Mouse (Mus musculus) liver, adult 2 months (tissue): ENCODE measurements at regions not wholly inside any gene's neighbourhood (a gene's known extent, or its start where the extent isn't known, plus 50 kb on each side); places are given as distances from the start of the nearest gene placed in this dataset.
A peak's percentile ranks its signal among the peaks of the same experiment; 100 is the strongest.
"Not testable (repeated sequence)": the region's sequence is repeated elsewhere in the genome, so short reads cannot be mapped to it uniquely, and the experiment has no call there.

Source experiments
- DNase-seq: peaks from one replicate; pipeline ENCODE4 v3.0.0-alpha.2; 2011; ENCODE audit warnings: low read depth, low spot score; ENCODE audit errors: extremely low read depth
- H3K27ac ChIP-seq: fragments of 200-500 bp; replicated peaks from 2 replicates; pipeline ENCODE4 v1.5.1; 2012; ENCODE audit warnings: low read depth, mild to moderate bottlenecking, control low read depth, inconsistent platforms, low read length; ENCODE audit not compliant: insufficient read depth
- H3K27me3 ChIP-seq: fragments of 200-500 bp; 2 replicates; pipeline ENCODE4 v1.6.1; 2012; ENCODE audit warnings: mild to moderate bottlenecking, moderate library complexity, low read length, inconsistent platforms; ENCODE audit not compliant: control insufficient read depth, insufficient read depth
- H3K36me3 ChIP-seq: fragments of 200-500 bp; 2 replicates; pipeline ENCODE4 v1.6.1; 2012; ENCODE audit warnings: low read length, inconsistent platforms; ENCODE audit not compliant: control insufficient read depth, insufficient read depth
- H3K4me1 ChIP-seq: fragments of 200-500 bp; 2 replicates; pipeline ENCODE4 v1.6.1; 2011; ENCODE audit warnings: low read length; ENCODE audit not compliant: control insufficient read depth, insufficient read depth
- H3K4me3 ChIP-seq: fragments of 200-500 bp; 2 replicates; pipeline ENCODE4 v1.5.1; 2011; ENCODE audit warnings: low read depth, mild to moderate bottlenecking, control low read depth, low read length, moderate library complexity; ENCODE audit not compliant: insufficient read depth
- H3K79me2 ChIP-seq: fragments of 200-500 bp; 2 replicates; pipeline ENCODE4 v1.6.1; 2012; ENCODE audit warnings: inconsistent platforms, mild to moderate bottlenecking, low read length, moderate library complexity; ENCODE audit not compliant: control insufficient read depth, insufficient read depth
- H3K9ac ChIP-seq: fragments of 200-500 bp; 2 replicates; pipeline ENCODE4 v1.6.1; 2012; ENCODE audit warnings: low read depth, mild to moderate bottlenecking, control low read depth, inconsistent platforms, low read length
- CTCF ChIP-seq: fragments of 200-500 bp; IDR thresholded peaks from 2 replicates; pipeline ENCODE4 v1.5.1; 2011; ENCODE audit warnings: low read depth, low read length, control low read depth
- POLR2A ChIP-seq: fragments of 200-500 bp; IDR thresholded peaks from 2 replicates; pipeline ENCODE4 v1.6.1; 2011; ENCODE audit warnings: low read length, control low read depth; ENCODE audit not compliant: insufficient read depth; ENCODE audit errors: extremely low read depth
- WGBS: fragments of 180-500 bp; shearing (Covaris S2); methylation state at CpG from one replicate; pipeline ENCODE4 v1.1.7; 2018; 5-methylcytosine and 5-hydroxymethylcytosine counted together

- no peaks in the 10 kb centered on the region for H3K27me3 ChIP-seq
- H3K9ac ChIP-seq, result no peak overlapping the region
- no peaks in the 10 kb centered on the region for H3K4me1 ChIP-seq
- WGBS, result 72% methylated on average over 1 of the region's 2 CpGs
- TF ChIP-seq POLR2A, result no peak
- no peak for TF ChIP-seq CTCF
- H3K36me3 ChIP-seq, result no peaks in the 10 kb centered on the region
- no peaks in the 10 kb centered on the region for H3K79me2 ChIP-seq
- no peak overlapping the region for H3K4me3 ChIP-seq
- DNase-seq, result peak; percentile 12
- no peak overlapping the region for H3K27ac ChIP-seq
These were observed 600.4 kb downstream of the Crisp4 start for GRCm38 (mm10) chr1:17545311-17545710.

DNA sequence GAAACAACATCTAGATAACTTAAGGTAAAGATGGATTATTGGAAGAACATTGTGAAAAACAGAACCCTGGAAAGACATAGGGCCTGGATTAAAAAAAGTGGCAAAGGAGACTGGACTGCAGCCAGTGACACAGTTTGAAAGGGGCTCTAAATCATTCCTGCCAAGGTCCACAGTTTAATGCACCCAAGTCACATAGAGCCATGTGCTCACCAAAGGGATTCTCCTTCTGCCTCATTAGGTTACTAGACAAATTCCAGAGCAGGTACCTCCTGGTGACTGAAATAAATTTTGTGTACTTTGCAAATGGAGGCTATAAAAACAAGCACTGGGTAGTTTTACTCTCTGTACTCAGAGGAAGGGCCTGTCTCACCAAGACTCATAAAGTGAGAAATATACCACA, 607.5 kb downstream of the Crisp4 start:
- Histone ChIP-seq H3K36me3 (no peaks in the 10 kb centered on the region), H3K4me1 (no peaks in the 10 kb centered on the region), H3K27me3 (no peaks in the 10 kb centered on the region), H3K4me3 (no peak overlapping the region), H3K79me2 (no peaks in the 10 kb centered on the region), H3K9ac (no peak overlapping the region), H3K27ac (no peak overlapping the region)
- no peak for DNase-seq
- no peak for TF ChIP-seq POLR2A
- TF ChIP-seq CTCF, result no peak

- not testable (repeated sequence) for H3K9ac ChIP-seq, H3K27me3 ChIP-seq, H3K36me3 ChIP-seq, DNase-seq, H3K79me2 ChIP-seq, H3K4me3 ChIP-seq, H3K27ac ChIP-seq, H3K4me1 ChIP-seq
These were observed 614.4 kb downstream of the Crisp4 start for GRCm38 (mm10) chr1:17531291-17531690.

GRCm38 (mm10) chr1:17520118-17520517, 625.6 kb downstream of the Crisp4 start:
- H3K9ac ChIP-seq, result no peak overlapping the region
- no peak overlapping the region for H3K27ac ChIP-seq
- H3K27me3 ChIP-seq, result no peaks in the 10 kb centered on the region
- H3K79me2 ChIP-seq, result no peaks in the 10 kb centered on the region
- no peak overlapping the region for H3K4me3 ChIP-seq
- H3K36me3 ChIP-seq, result no peaks in the 10 kb centered on the region
- TF ChIP-seq CTCF (no peak), POLR2A (no peak)
- DNase-seq, result no peak
- no peaks in the 10 kb centered on the region for H3K4me1 ChIP-seq
- WGBS, result 62% methylated on average over 2 of the region's 2 CpGs

DNA sequence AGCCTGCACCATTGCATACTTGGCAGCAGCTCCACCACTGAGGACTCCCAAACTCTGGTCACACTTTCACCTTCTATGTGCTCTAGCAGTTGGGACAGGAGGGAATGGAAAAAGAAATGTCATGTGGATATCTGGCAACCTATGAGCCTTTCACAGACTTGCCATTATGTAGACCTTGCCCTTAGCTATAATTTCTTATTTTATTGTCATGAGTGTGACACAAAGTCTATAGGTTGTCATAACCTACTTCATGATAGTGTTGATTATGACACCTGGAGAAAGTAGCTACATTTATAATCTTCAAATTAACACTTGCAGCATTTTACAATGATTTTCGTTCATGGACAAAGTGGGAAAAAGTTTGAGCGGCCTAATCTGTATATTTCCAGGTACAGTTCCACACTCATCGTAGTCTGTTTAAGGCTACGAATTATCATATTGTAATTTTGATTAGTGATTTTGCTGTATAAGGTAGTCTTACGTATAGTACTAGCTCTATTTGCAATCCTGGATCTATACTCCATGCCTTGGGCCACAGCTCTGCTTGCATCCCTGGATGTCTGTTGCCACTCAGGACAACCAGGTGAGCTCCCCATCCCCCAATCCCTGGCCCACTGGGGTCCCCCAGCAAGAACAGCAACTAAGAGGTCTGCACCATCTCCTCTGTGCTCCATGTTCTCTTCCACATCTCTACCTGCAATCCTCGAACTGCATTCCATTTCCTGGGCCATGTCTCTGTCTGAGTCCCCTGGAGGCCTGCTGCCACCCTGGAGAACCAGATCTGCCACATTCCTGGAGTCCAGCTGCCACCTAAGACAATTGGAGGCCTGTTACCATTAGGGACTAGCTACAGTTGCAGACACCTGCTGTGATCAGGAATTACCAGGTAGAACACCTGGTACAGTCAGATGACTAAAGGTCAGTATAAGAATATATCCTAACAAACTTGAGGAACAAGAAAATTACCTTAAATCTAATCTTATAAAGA, 639.3 kb downstream of the Crisp4 start:
- DNase-seq, result no peak
- no peaks in the 10 kb centered on the region for H3K4me1 ChIP-seq
- WGBS, result 70% methylated on average over 6 of the region's 6 CpGs

DNA sequence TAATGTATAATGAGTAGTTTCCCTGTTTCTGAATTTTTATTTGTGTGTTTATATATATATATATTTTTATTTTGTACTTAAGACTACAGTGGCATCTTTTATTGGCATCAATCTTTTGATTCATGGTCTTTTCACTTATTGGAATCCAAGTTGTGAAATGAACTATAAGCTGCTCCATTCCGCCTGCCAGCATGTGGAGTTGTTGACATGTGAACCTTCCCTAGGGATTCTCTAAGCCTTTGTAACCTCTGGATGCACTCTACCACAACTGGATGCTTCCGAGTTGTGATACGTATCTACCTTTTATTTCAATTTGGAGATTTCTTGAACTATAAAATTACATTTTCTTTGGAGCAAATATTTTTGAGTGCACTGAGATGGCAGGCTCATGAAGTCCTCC, 652.1 kb downstream of the Crisp4 start:
- Histone ChIP-seq H3K36me3 (no peaks in the 10 kb centered on the region), H3K9ac (no peak overlapping the region), H3K27ac (no peak overlapping the region), H3K4me1 (no peaks in the 10 kb centered on the region), H3K79me2 (no peaks in the 10 kb centered on the region), H3K27me3 (no peaks in the 10 kb centered on the region), H3K4me3 (no peak overlapping the region)
- 82% methylated on average over 3 of the region's 3 CpGs for WGBS
- no peak for TF ChIP-seq CTCF
- TF ChIP-seq POLR2A, result no peak
- DNase-seq, result no peak

More for the DNA sequence above, 639.3 kb downstream of the Crisp4 start:
- Histone ChIP-seq H3K27ac (no peak overlapping the region), H3K4me3 (no peak overlapping the region), H3K36me3 (no peaks in the 10 kb centered on the region), H3K79me2 (no peaks in the 10 kb centered on the region), H3K27me3 (no peaks in the 10 kb centered on the region), H3K9ac (no peak overlapping the region)
- no peak for TF ChIP-seq CTCF
- TF ChIP-seq POLR2A, result no peak

DNA sequence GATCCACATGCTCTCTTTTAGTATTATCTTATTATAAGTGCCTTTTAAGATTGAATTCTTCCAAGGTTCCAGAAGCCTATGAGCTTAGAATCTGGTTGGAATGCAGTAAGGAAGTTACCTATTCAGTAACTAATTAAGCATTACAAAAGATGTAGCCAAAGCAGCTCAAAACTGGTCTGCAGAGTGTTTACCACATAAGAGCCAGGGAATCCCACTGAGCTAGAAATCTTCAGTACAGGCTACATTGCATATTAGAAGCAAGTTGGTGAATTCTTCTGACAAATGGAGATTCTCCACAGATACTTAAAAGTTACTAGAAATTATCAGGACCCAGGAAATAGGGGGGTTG, 655.9 kb downstream of the Crisp4 start:
- H3K27me3 ChIP-seq, H3K9ac ChIP-seq, H3K36me3 ChIP-seq, H3K4me3 ChIP-seq, H3K27ac ChIP-seq, DNase-seq, H3K79me2 ChIP-seq, H3K4me1 ChIP-seq: not testable (repeated sequence)

GRCm38 (mm10) chr1:17489192-17489853, 656.4 kb downstream of the Crisp4 start:
- H3K9ac ChIP-seq, H3K36me3 ChIP-seq, H3K27ac ChIP-seq, H3K79me2 ChIP-seq, DNase-seq, H3K27me3 ChIP-seq, H3K4me1 ChIP-seq, H3K4me3 ChIP-seq: not testable (repeated sequence)
- 78% methylated on average over 6 of the region's 6 CpGs for WGBS
